Mouse (Mus musculus) lung, adult 18-20 months (tissue): ENCODE measurements around the gene Haus7.
"Not testable (repeated sequence)": the region's sequence is repeated elsewhere in the genome, so short reads cannot be mapped to it uniquely, and the experiment has no call there.

Experiments
- DNase-seq, 2 experiments: peaks; one replicate each; pipeline ENCODE4 v3.0.0; 2022; ENCODE audit warnings: mixed read lengths in 2 of 2

Gene Haus7

GRCm38 (mm10) chrX:73465483-73466186 lies 6.8 kb upstream of the Haus7 start:
- peak; percentile 54 to 59 for DNase-seq

- DNase-seq, result no peak
These were observed 1.9 kb upstream of the Haus7 start for GRCm38 (mm10) chrX:73460792-73461191.

GRCm38 (mm10) chrX:73451949-73452348 lies 6.9 kb downstream of the Haus7 start:
- DNase-seq, result peak; percentile 26 to 54

- no peak for DNase-seq
These were observed 17.4 kb downstream of the Haus7 start for GRCm38 (mm10) chrX:73441428-73441827.

- peak; percentile 12 to 48 for DNase-seq
These were observed 23.6 kb downstream of the Haus7 start, which contains the start of gene Trex2 for GRCm38 (mm10) chrX:73435252-73435651. Gene Trex2 (minus strand): TSS chrX:73435344.

GRCm38 (mm10) chrX:73432850-73433249 lies 26.0 kb downstream of the Haus7 start:
- DNase-seq, result peak; percentile 23 to 55

- no peak for DNase-seq
These were observed 28.8 kb downstream of the Haus7 start for GRCm38 (mm10) chrX:73430036-73430435.

- DNase-seq, result no peak
These were observed 46.1 kb downstream of the Haus7 start for GRCm38 (mm10) chrX:73412767-73413166.

GRCm38 (mm10) chrX:73410880-73411517 lies 47.8 kb downstream of the Haus7 start, which contains the start of gene Zfp92:
Gene Zfp92 (plus strand): TSS chrX:73411096.
- DNase-seq, result no peak

- no peak for DNase-seq
These were observed 57.2 kb downstream of the Haus7 start for GRCm38 (mm10) chrX:73401616-73402015.

- DNase-seq, result no peak
These were observed 57.9 kb downstream of the Haus7 start for GRCm38 (mm10) chrX:73400951-73401350.

GRCm38 (mm10) chrX:73398636-73399035 lies 60.2 kb downstream of the Haus7 start, which contains the start of gene Gm18336:
Gene Gm18336 (minus strand): TSS chrX:73398736.
- DNase-seq, result not testable (repeated sequence)

GRCm38 (mm10) chrX:73396446-73396845 lies 62.4 kb downstream of the Haus7 start:
- no peak for DNase-seq

- no peak for DNase-seq
These were observed 67.4 kb downstream of the Haus7 start for GRCm38 (mm10) chrX:73391481-73391880.
